Mouse (Mus musculus): ENCODE data around the gene Zfp653. TPM values are rescaled to one million over a fixed set of nuclear protein-coding genes. Genes with fewer than 3 reads are reported as not detected.

Zfp653 gene
- polyA plus RNA-seq, 1 experiment from 2014 or later: 12.6 TPM

DNA sequence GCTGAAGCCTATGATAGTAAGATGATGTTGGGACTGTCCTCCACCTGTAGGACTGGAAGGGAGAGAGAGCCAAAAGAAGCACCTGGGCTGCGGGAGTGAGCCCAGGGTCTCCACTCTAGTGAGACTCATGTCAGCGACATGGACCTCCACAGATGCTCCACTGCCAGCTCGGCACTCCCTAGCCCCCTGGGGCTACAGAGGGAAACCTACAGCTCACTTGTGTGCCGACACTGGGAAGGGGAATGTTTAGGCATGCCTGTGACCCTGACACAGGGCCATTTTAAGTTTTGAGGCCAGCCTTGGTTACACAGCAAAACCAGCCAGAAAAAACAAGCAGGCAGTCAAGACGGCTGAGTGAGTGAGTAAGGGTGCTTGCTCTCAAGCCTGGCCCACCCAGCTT is 4.0 kb downstream of the Zfp653 start:
- Histone ChIP-seq H3K9ac (no peak overlapping the region), H3K27ac (replicated peaks) (no peak overlapping the region), H3K27me3 (no peaks in the 10 kb centered on the region), H3K9me3 (replicated peaks) (no peaks in the 10 kb centered on the region), H3K4me1 (peaks cover 7% of the 10 kb centered on the region; the same call in 1 of the 2 replicates), H3K4me3 (replicated peaks) (no peak overlapping the region), H3K36me3 (peaks cover 49% of the 10 kb centered on the region), H3K4me2 (replicated peaks) (no peak overlapping the region)
- ATAC-seq (ENCODE audit: insufficient number of reproducible peaks, low FRiP score, low TSS enrichment, low read depth): no peak
- 62% methylated on average over 5 of the region's 5 CpGs for WGBS

GRCm38 (mm10) chr9:22066433-22066832 is 4.7 kb downstream of the Zfp653 start:
- Histone ChIP-seq H3K36me3 (peaks cover 55% of the 10 kb centered on the region), H3K27me3 (no peaks in the 10 kb centered on the region), H3K27ac (replicated peaks) (no peak overlapping the region), H3K9me3 (replicated peaks) (no peaks in the 10 kb centered on the region), H3K4me3 (replicated peaks) (no peak overlapping the region), H3K9ac (no peak overlapping the region), H3K4me2 (replicated peaks) (no peak overlapping the region), H3K4me1 (peaks cover 7% of the 10 kb centered on the region; the same call in 1 of the 2 replicates)
- ATAC-seq (ENCODE audit: insufficient number of reproducible peaks, low FRiP score, low TSS enrichment, low read depth): no peak
- 71% methylated on average over 3 of the region's 3 CpGs for WGBS

DNA sequence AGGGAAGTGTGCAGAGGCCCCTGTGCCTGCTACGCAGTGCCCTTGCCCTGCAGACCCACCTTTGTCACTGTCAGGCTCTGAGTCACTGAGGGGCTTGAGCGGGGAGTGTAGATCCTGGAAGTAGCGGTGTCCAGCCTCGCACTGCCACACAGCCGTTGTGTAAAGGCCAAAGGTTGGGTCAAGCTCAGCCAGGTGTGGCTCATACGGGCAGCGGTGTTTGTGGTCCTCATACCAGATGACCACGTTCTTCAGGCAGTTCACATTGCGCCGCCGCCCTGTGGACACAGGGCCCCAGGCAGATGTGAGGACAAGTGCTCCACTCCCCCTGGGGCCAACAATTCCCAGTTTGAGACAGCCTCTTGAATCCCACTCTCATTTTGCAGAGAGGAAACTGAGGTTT is 5.5 kb downstream of the Zfp653 start:
- Histone ChIP-seq H3K27me3 (no peaks in the 10 kb centered on the region), H3K27ac (replicated peaks) (no peak overlapping the region), H3K4me2 (replicated peaks) (no peak overlapping the region), H3K9me3 (replicated peaks) (no peaks in the 10 kb centered on the region), H3K4me3 (replicated peaks) (no peak overlapping the region), H3K9ac (no peak overlapping the region), H3K36me3 (peaks cover 60% of the 10 kb centered on the region), H3K4me1 (peaks cover 7% of the 10 kb centered on the region; the same call in 1 of the 2 replicates)
- ATAC-seq (ENCODE audit: insufficient number of reproducible peaks, low FRiP score, low TSS enrichment, low read depth): no peak
- WGBS: 93% methylated on average over 11 of the region's 11 CpGs

DNA sequence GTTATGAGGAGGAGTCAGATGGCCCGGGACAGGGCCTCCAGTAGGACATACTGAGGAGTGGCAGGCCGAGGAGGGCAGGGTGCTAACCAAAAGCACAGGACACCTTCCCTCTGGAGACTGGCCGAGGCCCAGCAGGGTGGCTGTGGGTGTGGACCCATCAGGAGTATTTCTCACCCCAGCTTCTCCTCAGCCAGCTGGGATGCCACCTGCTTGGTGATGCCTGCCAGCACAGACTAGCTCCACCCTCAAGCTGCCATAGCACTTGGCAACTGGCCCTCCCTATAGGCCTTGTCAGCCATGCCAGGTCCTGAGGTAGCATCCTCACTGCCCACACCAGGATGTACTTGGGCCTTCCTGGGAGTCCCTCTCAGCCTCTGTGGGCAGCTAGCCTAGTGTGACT is 6.8 kb downstream of the Zfp653 start:
- Histone ChIP-seq H3K27ac (replicated peaks) (no peak overlapping the region), H3K36me3 (peaks cover 67% of the 10 kb centered on the region), H3K9me3 (replicated peaks) (no peaks in the 10 kb centered on the region), H3K4me2 (replicated peaks) (no peak overlapping the region), H3K9ac (no peak overlapping the region), H3K4me3 (replicated peaks) (no peak overlapping the region), H3K27me3 (no peaks in the 10 kb centered on the region), H3K4me1 (no peaks in the 10 kb centered on the region)
- no peak for ATAC-seq (ENCODE audit: insufficient number of reproducible peaks, low FRiP score, low TSS enrichment, low read depth)
- WGBS: 93% methylated on average over 3 of the region's 3 CpGs

DNA sequence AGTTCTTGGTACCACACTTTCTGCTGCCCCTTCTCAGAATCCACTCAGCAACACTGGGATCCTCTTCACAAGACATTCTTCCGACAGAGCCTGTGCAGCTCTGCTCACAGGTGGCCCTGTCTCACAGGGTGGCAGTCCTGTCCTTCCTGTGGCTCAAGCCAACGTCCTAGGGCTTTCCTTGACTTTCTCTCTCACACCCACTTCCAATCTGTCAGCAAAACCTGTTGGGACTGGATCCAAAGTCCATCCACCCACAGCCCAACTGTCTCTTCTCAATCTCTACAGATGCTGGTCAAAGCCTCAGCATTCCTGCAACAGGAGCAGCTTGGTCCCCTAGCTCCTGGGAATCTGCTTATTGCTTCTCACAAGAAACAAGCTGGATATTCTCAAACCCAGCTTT is 9.8 kb downstream of the Zfp653 start:
- Histone ChIP-seq H3K36me3 (peaks cover 78% of the 10 kb centered on the region), H3K9me3 (replicated peaks) (no peaks in the 10 kb centered on the region), H3K27ac (replicated peaks) (no peak overlapping the region), H3K4me1 (no peaks in the 10 kb centered on the region), H3K4me3 (replicated peaks) (no peak overlapping the region), H3K9ac (no peak overlapping the region), H3K4me2 (replicated peaks) (no peak overlapping the region), H3K27me3 (no peaks in the 10 kb centered on the region)
- WGBS: 83% methylated on average over 2 of the region's 2 CpGs
- no peak for ATAC-seq (ENCODE audit: insufficient number of reproducible peaks, low FRiP score, low TSS enrichment, low read depth)

- peaks cover 47% of the 10 kb centered on the region for H3K36me3 ChIP-seq
- 89% methylated on average over 9 of the region's 9 CpGs for WGBS
- no peaks in the 10 kb centered on the region for H3K9me3 ChIP-seq (replicated peaks)
- no peak overlapping the region for H3K27ac ChIP-seq (replicated peaks)
- H3K9ac ChIP-seq: no peak overlapping the region
- peaks cover 5% of the 10 kb centered on the region for H3K4me1 ChIP-seq
- H3K4me2 ChIP-seq (replicated peaks): no peak overlapping the region
- ATAC-seq (ENCODE audit: insufficient number of reproducible peaks, low FRiP score, low TSS enrichment, low read depth): no peak
- H3K4me3 ChIP-seq (replicated peaks): no peak overlapping the region
- H3K27me3 ChIP-seq: peaks cover 28% of the 10 kb centered on the region
Measured at GRCm38 (mm10) chr9:22058011-22058424, 13.2 kb downstream of the Zfp653 start.

DNA sequence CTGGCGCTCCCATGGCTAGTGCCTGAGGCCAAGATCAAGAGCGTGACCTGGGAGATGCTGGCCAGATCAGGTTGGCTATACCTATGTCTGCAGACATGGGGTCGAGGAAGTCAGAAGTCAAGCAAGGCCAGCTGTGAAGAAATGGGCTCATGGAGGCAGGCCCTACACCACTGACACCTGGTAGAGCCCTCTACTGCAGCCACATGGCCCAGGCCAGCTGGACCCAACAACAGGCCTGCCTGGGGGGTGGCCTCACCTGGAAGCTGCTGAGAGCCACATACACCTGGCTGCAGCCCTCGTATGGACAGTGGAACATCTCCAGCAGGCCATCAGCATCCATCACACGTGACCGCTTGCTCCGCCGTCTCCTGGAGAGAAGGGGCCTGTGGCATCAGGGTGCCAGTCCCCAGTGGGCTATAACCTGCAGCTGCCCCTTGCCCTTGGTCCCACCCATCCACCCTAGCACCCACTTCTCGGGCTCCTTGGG is 14.1 kb downstream of the Zfp653 start:
- no peak overlapping the region for H3K4me3 ChIP-seq (replicated peaks)
- no peak overlapping the region for H3K27ac ChIP-seq (replicated peaks)
- H3K9me3 ChIP-seq (replicated peaks): no peaks in the 10 kb centered on the region
- H3K9ac ChIP-seq: no peak overlapping the region
- H3K4me1 ChIP-seq: peaks cover 5% of the 10 kb centered on the region
- no peak overlapping the region for H3K4me2 ChIP-seq (replicated peaks)
- ATAC-seq (ENCODE audit: insufficient number of reproducible peaks, low FRiP score, low TSS enrichment, low read depth): no peak
- WGBS: 88% methylated on average over 9 of the region's 9 CpGs
- H3K27me3 ChIP-seq: peaks cover 37% of the 10 kb centered on the region
- H3K36me3 ChIP-seq: peaks cover 39% of the 10 kb centered on the region

- 74% methylated on average over 9 of the region's 9 CpGs for WGBS
- Histone ChIP-seq H3K36me3 (peaks cover 33% of the 10 kb centered on the region), H3K9me3 (replicated peaks) (no peaks in the 10 kb centered on the region), H3K4me2 (replicated peaks) (no peak overlapping the region), H3K4me1 (peaks cover 12% of the 10 kb centered on the region), H3K9ac (no peak overlapping the region), H3K4me3 (replicated peaks) (no peak overlapping the region), H3K27ac (replicated peaks) (no peak overlapping the region), H3K27me3 (peaks cover 44% of the 10 kb centered on the region)
- no peak for ATAC-seq (ENCODE audit: insufficient number of reproducible peaks, low FRiP score, low TSS enrichment, low read depth)
Measured at GRCm38 (mm10) chr9:22056303-22056910, 14.8 kb downstream of the Zfp653 start.

DNA sequence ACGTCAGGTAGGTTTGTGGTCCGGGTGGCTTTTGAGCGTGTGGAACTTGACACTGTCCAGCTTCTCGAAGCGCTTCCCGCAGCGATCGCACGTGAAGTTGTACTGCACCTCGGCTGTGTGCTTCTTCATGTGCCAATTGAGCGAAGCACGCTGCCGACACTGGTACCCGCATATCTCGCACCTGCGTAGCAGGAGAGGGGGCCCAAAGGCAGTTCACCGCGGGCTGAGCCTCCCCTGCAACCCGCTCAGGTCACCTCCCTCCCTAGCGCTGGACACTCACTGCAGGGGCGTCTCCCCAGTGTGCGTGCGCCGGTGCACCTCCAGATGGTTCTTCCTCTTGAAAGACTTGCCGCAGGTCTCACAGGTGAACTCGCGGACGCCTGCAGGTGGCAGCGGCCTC is 15.5 kb downstream of the Zfp653 start:
- H3K27me3 ChIP-seq: peaks cover 51% of the 10 kb centered on the region
- H3K4me3 ChIP-seq (replicated peaks): no peak overlapping the region
- H3K27ac ChIP-seq (replicated peaks): no peak overlapping the region
- H3K9ac ChIP-seq: no peak overlapping the region
- WGBS: 33% methylated on average over 29 of the region's 29 CpGs
- no peak for ATAC-seq (ENCODE audit: insufficient number of reproducible peaks, low FRiP score, low TSS enrichment, low read depth)
- no peak overlapping the region for H3K4me2 ChIP-seq (replicated peaks)
- peaks cover 19% of the 10 kb centered on the region for H3K4me1 ChIP-seq
- peaks cover 28% of the 10 kb centered on the region for H3K36me3 ChIP-seq
- H3K9me3 ChIP-seq (replicated peaks): no peaks in the 10 kb centered on the region

DNA sequence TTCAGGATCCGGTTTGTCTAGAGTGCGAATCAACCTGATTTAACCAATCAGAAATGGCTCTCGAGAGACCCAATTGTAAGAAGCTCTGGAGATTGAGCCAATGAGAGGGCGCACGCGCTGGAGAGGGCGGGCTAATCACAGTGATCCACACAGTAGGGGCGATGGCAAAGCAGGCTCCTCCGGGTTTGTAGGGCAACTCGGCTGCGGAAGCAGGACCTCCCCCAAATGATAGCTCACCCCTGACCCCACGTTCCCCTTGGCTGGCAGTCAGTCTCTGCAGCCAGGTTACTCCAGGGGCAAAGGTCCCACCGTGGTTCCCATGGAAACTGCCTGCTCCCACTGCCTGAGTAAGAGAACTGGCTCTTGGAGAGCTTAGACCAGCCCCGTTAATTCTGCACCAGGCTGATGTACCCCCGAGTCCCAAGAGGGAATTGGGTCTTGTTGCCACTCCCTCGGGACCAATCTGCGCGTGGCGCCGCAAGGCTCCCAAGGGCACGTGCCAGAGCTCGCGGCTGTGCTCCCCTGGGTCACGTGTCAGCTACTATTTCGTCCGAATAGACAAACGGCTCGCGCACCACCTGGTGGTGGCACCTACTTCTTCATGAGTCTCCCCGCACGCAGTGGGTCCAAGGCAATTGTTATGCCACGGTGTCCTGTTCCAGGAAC is 16.6 kb downstream of the Zfp653 start:
- 3% methylated on average over 32 of the region's 32 CpGs for WGBS
- peak overlapping the region; percentile 28 for H3K4me2 ChIP-seq (replicated peaks)
- H3K9me3 ChIP-seq (replicated peaks): no peaks in the 10 kb centered on the region
- peak; percentile 36; the same call in 1 of the 2 replicates for ATAC-seq (ENCODE audit: insufficient number of reproducible peaks, low FRiP score, low TSS enrichment, low read depth)
- no peak overlapping the region for H3K9ac ChIP-seq
- H3K27me3 ChIP-seq: peaks cover 62% of the 10 kb centered on the region
- H3K4me1 ChIP-seq: peaks cover 24% of the 10 kb centered on the region
- H3K27ac ChIP-seq (replicated peaks): no peak overlapping the region
- H3K36me3 ChIP-seq: peaks cover 24% of the 10 kb centered on the region
- no peak overlapping the region for H3K4me3 ChIP-seq (replicated peaks)

GRCm38 (mm10) chr9:22053657-22054056 is 17.5 kb downstream of the Zfp653 start:
- Histone ChIP-seq H3K9me3 (replicated peaks) (no peaks in the 10 kb centered on the region), H3K36me3 (peaks cover 18% of the 10 kb centered on the region), H3K27me3 (peaks cover 71% of the 10 kb centered on the region), H3K4me1 (peaks cover 24% of the 10 kb centered on the region), H3K4me3 (replicated peaks) (no peak overlapping the region), H3K27ac (replicated peaks) (no peak overlapping the region), H3K9ac (no peak overlapping the region), H3K4me2 (replicated peaks) (no peak overlapping the region)
- 34% methylated on average over 7 of the region's 7 CpGs for WGBS
- ATAC-seq (ENCODE audit: insufficient number of reproducible peaks, low FRiP score, low TSS enrichment, low read depth): no peak

DNA sequence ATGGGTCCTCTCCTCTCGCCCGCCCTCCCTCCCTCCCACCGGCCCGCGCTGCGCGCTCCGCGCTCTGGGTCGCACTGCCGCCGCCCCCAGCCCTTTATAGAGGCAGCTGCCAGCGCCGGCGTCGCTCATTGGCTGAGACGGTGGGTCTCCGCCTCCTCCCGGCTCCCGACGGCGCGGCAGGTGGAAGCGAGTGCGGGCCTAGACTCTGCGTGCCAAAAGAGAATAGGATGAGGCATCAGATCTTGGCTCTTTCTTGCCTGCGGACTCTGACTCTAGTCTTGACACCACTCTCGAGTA is 19.3 kb downstream of the Zfp653 start, which contains the start of gene Elavl3:
Elavl3 (minus strand) TSS at position 66 of the 297 bp plus-strand sequence.
- Histone ChIP-seq H3K4me2 (replicated peaks) (peak within 1 kb of the TSS; percentile 63), H3K27me3 (peaks cover 82% of the 10 kb centered on the region), H3K36me3 (peaks cover 5% of the 10 kb centered on the region), H3K27ac (replicated peaks) (no peak within 1 kb of the TSS), H3K9me3 (replicated peaks) (no peaks in the 10 kb centered on the region), H3K4me3 (replicated peaks) (peak within 1 kb of the TSS; percentile 38), H3K9ac (no peak within 1 kb of the TSS), H3K4me1 (peaks cover 24% of the 10 kb centered on the region)
- no peak for ATAC-seq (ENCODE audit: insufficient number of reproducible peaks, low FRiP score, low TSS enrichment, low read depth)
- WGBS: 2% methylated on average over 23 of the region's 28 CpGs
